Mouse (Mus musculus) lung, embryonic 16.5 days (tissue): Measurements from ENCODE around the gene Gm20708. TPM values are rescaled to one million over a fixed set of nuclear protein-coding genes. Genes with fewer than 3 reads are reported as not detected.

ENCODE experiments used
- ATAC-seq: fragments of 200-750 bp; cut with Nextera tagmentation; 2 replicates; pipeline ENCODE4 v1.8.0; 2017; ENCODE audit warnings: low read depth, mild to moderate bottlenecking, moderate library complexity
- H3K27ac ChIP-seq: fragments of 300-500 bp; sonication (generic); 2 replicates; pipeline ENCODE4 v1.5.1; 2014; ENCODE audit warnings: mild to moderate bottlenecking, control low read depth, low read length
- H3K27me3 ChIP-seq: fragments of 300-500 bp; sonication (generic); 2 replicates; pipeline ENCODE4 v1.6.1; 2014; ENCODE audit warnings: low read depth, low read length, mixed read lengths; ENCODE audit not compliant: control insufficient read depth, insufficient read depth
- H3K36me3 ChIP-seq: fragments of 300-500 bp; sonication (generic); 2 replicates; pipeline ENCODE4 v1.6.1; 2014; ENCODE audit warnings: low read length; ENCODE audit not compliant: control insufficient read depth, insufficient read depth
- H3K4me1 ChIP-seq: fragments of 300-500 bp; sonication (generic); replicated peaks from 2 replicates; pipeline ENCODE4 v1.6.1; 2014; ENCODE audit warnings: low read length, mixed read lengths; ENCODE audit not compliant: control insufficient read depth, insufficient read depth
- H3K4me2 ChIP-seq: fragments of 300-500 bp; sonication (generic); 2 replicates; pipeline ENCODE4 v1.6.1; 2014; ENCODE audit warnings: low read depth, low read length, control low read depth
- H3K4me3 ChIP-seq: fragments of 300-500 bp; sonication (generic); 2 replicates; pipeline ENCODE4 v1.5.1; 2014; ENCODE audit warnings: mild to moderate bottlenecking, low read length, control low read depth
- H3K9ac ChIP-seq: fragments of 300-500 bp; sonication (generic); 2 replicates; pipeline ENCODE4 v1.6.1; 2014; ENCODE audit warnings: low read length, control low read depth
- H3K9me3 ChIP-seq: fragments of 300-500 bp; sonication (generic); 2 replicates; pipeline ENCODE4 v1.6.1; 2016; ENCODE audit warnings: low read length; ENCODE audit not compliant: control insufficient read depth
- WGBS: fragments of 180-500 bp; shearing (Covaris S2); extraction: QIAGEN DNeasy Blood & Tissue Kit; methylation state at CpG from one replicate; pipeline ENCODE4 v1.1.7; 2014; 5-methylcytosine and 5-hydroxymethylcytosine counted together
- polyA plus RNA-seq: library from polyadenylated mRNA; unstranded; fragments of >200 nt; fragmentation: Nextera tagmentation; extraction: Ambion mirVana; gene quantifications from 2 replicates; pipeline ENCODE4 v1.2.1, GENCODE M21; 2015

Gm20708 gene
- polyA plus RNA-seq, 1 experiment from 2014 or later, result 0.14 TPM

DNA sequence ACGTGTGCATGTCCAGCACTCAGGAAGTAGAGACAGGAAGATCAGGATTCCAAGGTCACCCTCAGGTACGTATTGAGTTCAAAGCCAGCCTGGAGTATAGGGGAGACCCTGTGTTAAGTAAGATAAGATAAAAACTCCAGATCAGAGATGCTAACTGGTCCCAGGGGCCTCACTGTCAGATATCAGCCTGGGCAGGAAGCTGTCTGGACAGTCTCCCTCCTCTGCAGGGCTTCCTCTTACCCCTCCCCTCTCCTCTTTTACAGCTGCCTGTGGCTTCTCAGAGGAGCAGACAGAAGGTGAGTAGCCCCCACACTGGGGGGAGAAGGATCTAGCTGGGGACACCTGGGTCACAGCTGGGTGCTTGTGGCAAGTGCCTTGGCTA is 11.3 kb upstream of the Gm20708 start:
- H3K9ac ChIP-seq, result no peak overlapping the region
- no peak overlapping the region for H3K4me3 ChIP-seq
- 0 out of 2 replicates have a peak, but pooled peaks have one; percentile 8 for ATAC-seq
- H3K4me1 ChIP-seq, result peaks cover 6% of the 10 kb centered on the region; the same call in 1 of the 2 replicates
- H3K9me3 ChIP-seq, result no peaks in the 10 kb centered on the region
- H3K36me3 ChIP-seq, result no peaks in the 10 kb centered on the region
- no peak overlapping the region for H3K4me2 ChIP-seq
- no peak overlapping the region for H3K27ac ChIP-seq
- H3K27me3 ChIP-seq, result no peaks in the 10 kb centered on the region
- 19% methylated on average over 2 of the region's 2 CpGs for WGBS

- 56% methylated on average over 5 of the region's 5 CpGs for WGBS
- Histone ChIP-seq H3K4me1 (peaks cover 6% of the 10 kb centered on the region; the same call in 1 of the 2 replicates), H3K4me3 (no peak overlapping the region), H3K27ac (no peak overlapping the region), H3K9ac (no peak overlapping the region), H3K27me3 (no peaks in the 10 kb centered on the region), H3K4me2 (no peak overlapping the region), H3K9me3 (no peaks in the 10 kb centered on the region), H3K36me3 (no peaks in the 10 kb centered on the region)
- ATAC-seq, result no peak
Measured at GRCm38 (mm10) chr11:117799174-117799573, 10.3 kb upstream of the Gm20708 start.

- no peak overlapping the region for H3K9ac ChIP-seq
- no peaks in the 10 kb centered on the region for H3K36me3 ChIP-seq
- no peak overlapping the region for H3K4me2 ChIP-seq
- no peak for ATAC-seq
- no peaks in the 10 kb centered on the region for H3K27me3 ChIP-seq
- no peak overlapping the region for H3K4me3 ChIP-seq
- 76% methylated on average over 7 of the region's 7 CpGs for WGBS
- H3K4me1 ChIP-seq, result peaks cover 6% of the 10 kb centered on the region; the same call in 1 of the 2 replicates
- H3K27ac ChIP-seq, result no peak overlapping the region
- no peaks in the 10 kb centered on the region for H3K9me3 ChIP-seq
Measured at GRCm38 (mm10) chr11:117800038-117800437, 9.4 kb upstream of the Gm20708 start.

DNA sequence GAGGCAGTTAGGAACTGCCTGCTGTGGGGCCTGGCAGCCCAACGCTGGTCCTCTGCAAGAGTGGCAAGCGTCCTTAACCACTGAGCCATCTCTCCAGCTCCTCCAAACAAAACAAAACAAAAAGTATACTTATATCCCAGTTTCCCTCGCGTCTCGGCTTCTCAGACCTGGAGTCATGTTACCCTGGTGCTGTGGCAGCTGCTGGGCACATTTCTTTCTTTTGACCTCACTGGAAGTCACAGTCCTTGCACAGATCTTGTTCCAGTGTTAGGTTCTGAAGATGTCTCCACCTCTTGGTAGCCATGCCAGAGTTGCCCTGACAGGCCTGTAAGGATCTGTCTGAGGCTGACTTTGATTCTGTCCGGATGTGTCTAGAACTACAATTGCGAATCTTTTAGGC is 7.8 kb upstream of the Gm20708 start:
- H3K4me3 ChIP-seq, result no peak overlapping the region
- H3K27me3 ChIP-seq, result no peaks in the 10 kb centered on the region
- no peaks in the 10 kb centered on the region for H3K9me3 ChIP-seq
- no peak overlapping the region for H3K4me2 ChIP-seq
- no peaks in the 10 kb centered on the region for H3K36me3 ChIP-seq
- no peak overlapping the region for H3K27ac ChIP-seq
- no peak overlapping the region for H3K9ac ChIP-seq
- H3K4me1 ChIP-seq, result peaks cover 6% of the 10 kb centered on the region; the same call in 1 of the 2 replicates
- WGBS, result 65% methylated on average over 7 of the region's 7 CpGs
- no peak for ATAC-seq

DNA sequence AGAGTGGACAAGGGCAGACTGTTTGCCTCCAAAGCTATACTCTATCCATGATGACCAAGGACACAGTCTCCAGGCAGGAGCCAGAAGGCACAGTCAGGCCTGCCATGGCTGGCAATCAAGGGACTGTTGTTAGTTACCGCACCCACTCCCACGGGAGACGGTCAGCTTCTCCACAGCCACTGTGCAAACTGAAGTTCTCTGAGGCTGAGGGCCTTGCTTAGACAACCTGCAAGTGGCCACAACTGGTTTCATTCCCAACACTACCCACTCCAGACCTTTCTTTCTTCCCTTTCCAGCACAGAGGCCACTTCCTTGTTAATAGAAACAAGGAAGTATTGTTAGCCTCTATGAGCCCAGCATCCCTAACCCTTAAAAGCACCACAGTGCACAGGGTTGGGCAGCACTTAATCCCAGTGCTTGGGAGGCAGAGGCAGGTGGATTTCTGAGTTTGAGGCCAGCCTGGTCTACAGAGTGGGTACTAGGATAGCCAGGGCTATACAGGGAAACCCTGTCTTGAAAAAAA is 6.2 kb upstream of the Gm20708 start:
- ATAC-seq, result no peak
- Histone ChIP-seq H3K9me3 (no peaks in the 10 kb centered on the region), H3K9ac (no peak overlapping the region), H3K4me1 (peaks cover 3% of the 10 kb centered on the region; the same call in 1 of the 2 replicates), H3K27me3 (no peaks in the 10 kb centered on the region), H3K4me3 (no peak overlapping the region), H3K4me2 (no peak overlapping the region), H3K36me3 (no peaks in the 10 kb centered on the region), H3K27ac (no peak overlapping the region)
- WGBS, result 67% methylated on average over 3 of the region's 3 CpGs

- no peak overlapping the region for H3K4me3 ChIP-seq
- no peak overlapping the region for H3K27ac ChIP-seq
- H3K9me3 ChIP-seq, result no peaks in the 10 kb centered on the region
- H3K4me2 ChIP-seq, result no peak overlapping the region
- H3K4me1 ChIP-seq, result peaks cover 14% of the 10 kb centered on the region
- WGBS, result 91% methylated on average over 6 of the region's 6 CpGs
- no peaks in the 10 kb centered on the region for H3K36me3 ChIP-seq
- no peak for ATAC-seq
- no peak overlapping the region for H3K9ac ChIP-seq
- no peaks in the 10 kb centered on the region for H3K27me3 ChIP-seq
Measured at GRCm38 (mm10) chr11:117806781-117807180, 2.7 kb upstream of the Gm20708 start.

DNA sequence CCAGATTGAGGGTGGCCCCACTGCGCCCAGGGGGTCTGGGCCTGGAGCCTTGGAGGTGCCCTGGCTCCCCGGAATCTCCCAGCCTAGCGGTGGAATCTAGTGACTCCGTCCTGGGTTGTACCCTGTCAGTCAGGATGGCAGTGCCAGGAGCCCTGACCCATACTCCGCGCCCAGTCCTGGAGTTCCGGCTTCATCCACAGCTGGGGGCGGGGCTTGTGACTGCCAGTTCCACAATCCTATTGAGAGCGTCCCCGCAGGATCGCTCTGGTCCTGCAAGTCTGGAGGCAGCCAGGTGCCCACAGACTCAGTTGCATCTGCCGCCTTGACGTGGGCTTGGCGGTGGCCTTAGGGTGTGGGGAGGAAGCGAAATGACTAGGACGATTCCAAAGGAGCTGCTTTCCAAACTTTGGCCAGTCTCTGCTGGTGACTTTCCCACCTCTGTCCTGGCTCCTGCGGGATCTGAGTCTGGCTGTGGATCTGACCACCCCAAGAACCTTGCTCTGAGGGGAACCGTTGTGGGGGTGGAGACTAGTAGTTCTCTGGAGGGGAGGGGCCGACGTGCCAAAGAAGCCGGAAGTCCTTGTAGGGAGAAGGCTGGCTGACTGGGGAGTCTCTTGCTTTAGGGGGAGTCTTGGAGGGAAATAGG is 1.1 kb downstream of the Gm20708 start:
- H3K9me3 ChIP-seq, result no peaks in the 10 kb centered on the region
- H3K4me2 ChIP-seq, result peak overlapping the region; percentile 99
- peak overlapping the region; percentile 82 for H3K27ac ChIP-seq
- H3K27me3 ChIP-seq, result no peaks in the 10 kb centered on the region
- H3K36me3 ChIP-seq, result peaks cover 14% of the 10 kb centered on the region
- H3K4me1 ChIP-seq, result peaks cover 14% of the 10 kb centered on the region
- peak overlapping the region; percentile 75 for H3K4me3 ChIP-seq
- peak overlapping the region; percentile 84 for H3K9ac ChIP-seq
- ATAC-seq, result peak; percentile 87
- 0% methylated on average over 21 of the region's 21 CpGs for WGBS

- Histone ChIP-seq H3K27me3 (no peaks in the 10 kb centered on the region), H3K4me3 (no peak overlapping the region), H3K9me3 (no peaks in the 10 kb centered on the region), H3K36me3 (peaks cover 31% of the 10 kb centered on the region), H3K27ac (peak overlapping the region; percentile 7; the same call in 1 of the 2 replicates), H3K4me1 (peaks cover 14% of the 10 kb centered on the region), H3K4me2 (no peak overlapping the region), H3K9ac (0 out of 2 replicates have a peak overlapping the region, but pooled peaks have one; percentile 9)
- WGBS, result 48% methylated on average over 5 of the region's 5 CpGs
- no peak for ATAC-seq
Measured at GRCm38 (mm10) chr11:117813867-117814266, 4.4 kb downstream of the Gm20708 start.

GRCm38 (mm10) chr11:117814704-117815366 is 5.4 kb downstream of the Gm20708 start:
- Histone ChIP-seq H3K4me2 (no peak overlapping the region), H3K4me3 (no peak overlapping the region), H3K9ac (no peak overlapping the region), H3K9me3 (no peaks in the 10 kb centered on the region), H3K27me3 (no peaks in the 10 kb centered on the region), H3K36me3 (peaks cover 32% of the 10 kb centered on the region), H3K4me1 (peaks cover 10% of the 10 kb centered on the region), H3K27ac (no peak overlapping the region)
- WGBS, result 84% methylated on average over 6 of the region's 6 CpGs
- no peak for ATAC-seq
